Mouse (Mus musculus) midbrain, postnatal 0 days (tissue): Measurements from ENCODE around the gene Fnip1. TPM values are rescaled to one million over a fixed set of nuclear protein-coding genes. Genes with fewer than 3 reads are reported as not detected.
A peak's percentile ranks its signal among the peaks of the same experiment; 100 is the strongest.

Source experiments
- ATAC-seq: fragments of 200-750 bp; cut with Nextera tagmentation; 2 replicates; pipeline ENCODE4 v1.8.0; 2017; ENCODE audit warnings: moderate number of reproducible peaks, mild to moderate bottlenecking, moderate TSS enrichment, moderate library complexity; ENCODE audit not compliant: low FRiP score
- DNase-seq: peaks from one replicate; pipeline ENCODE4 v3.0.0-alpha.2; 2015; ENCODE audit warnings: low spot score
- H3K27ac ChIP-seq: fragments of 300-500 bp; sonication (generic); 2 replicates; pipeline ENCODE4 v1.5.1; 2014; ENCODE audit warnings: low read depth, mild to moderate bottlenecking, low read length, mixed read lengths
- H3K27me3 ChIP-seq: fragments of 300-500 bp; sonication (generic); 2 replicates; pipeline ENCODE4 v1.6.1; 2014; ENCODE audit warnings: low read length, control low read depth, mixed read lengths; ENCODE audit not compliant: insufficient read depth
- H3K36me3 ChIP-seq: fragments of 300-500 bp; sonication (generic); 2 replicates; pipeline ENCODE4 v1.6.1; 2014; ENCODE audit warnings: low read length, control low read depth, mixed read lengths; ENCODE audit not compliant: insufficient read depth
- H3K4me1 ChIP-seq: fragments of 300-500 bp; sonication (generic); 2 replicates; pipeline ENCODE4 v1.6.1; 2014; ENCODE audit warnings: mild to moderate bottlenecking, control low read depth, antibody characterized with exemption, low read length, mixed read lengths; ENCODE audit not compliant: insufficient read depth
- H3K4me2 ChIP-seq: fragments of 300-500 bp; sonication (generic); 2 replicates; pipeline ENCODE4 v1.6.1; 2014; ENCODE audit warnings: low read depth, mild to moderate bottlenecking, low read length, mixed read lengths; ENCODE audit not compliant: poor library complexity, severe bottlenecking
- H3K4me3 ChIP-seq: fragments of 300-500 bp; sonication (generic); 2 replicates; pipeline ENCODE4 v1.5.1; 2014; ENCODE audit warnings: low read depth, mild to moderate bottlenecking, low read length, moderate library complexity
- H3K9ac ChIP-seq: fragments of 300-500 bp; sonication (generic); replicated peaks from 2 replicates; pipeline ENCODE4 v1.6.1; 2014; ENCODE audit warnings: mild to moderate bottlenecking, low read length, moderate library complexity, mixed read lengths; ENCODE audit not compliant: poor library complexity, severe bottlenecking
- H3K9me3 ChIP-seq: fragments of 300-500 bp; sonication (generic); 2 replicates; pipeline ENCODE4 v1.6.1; 2016; ENCODE audit warnings: low read length, control low read depth
- CTCF ChIP-seq: IDR thresholded peaks from 2 replicates; pipeline ENCODE4 v1.5.1; 2016; ENCODE audit warnings: antibody characterized with exemption, mild to moderate bottlenecking
- WGBS: fragments of 180-500 bp; shearing (Covaris S2); extraction: QIAGEN DNeasy Blood & Tissue Kit; methylation state at CpG from one replicate; pipeline ENCODE4 v1.1.7; 2014; 5-methylcytosine and 5-hydroxymethylcytosine counted together
- polyA plus RNA-seq: library from polyadenylated mRNA; unstranded; fragments of >200 nt; fragmentation: Nextera tagmentation; extraction: Ambion mirVana; gene quantifications from 2 replicates; pipeline ENCODE4 v1.2.1, GENCODE M21; 2015
- total RNA-seq: library from RNA; depleted of rRNA; stranded (reverse); fragments of >200 nt; gene quantifications from 2 replicates; pipeline ENCODE4 v1.2.3, GENCODE M21; 2014

Gene Fnip1
- total and polyA plus RNA-seq, 2 experiments from 2014 or later = 7.7 to 20.4 TPM

DNA sequence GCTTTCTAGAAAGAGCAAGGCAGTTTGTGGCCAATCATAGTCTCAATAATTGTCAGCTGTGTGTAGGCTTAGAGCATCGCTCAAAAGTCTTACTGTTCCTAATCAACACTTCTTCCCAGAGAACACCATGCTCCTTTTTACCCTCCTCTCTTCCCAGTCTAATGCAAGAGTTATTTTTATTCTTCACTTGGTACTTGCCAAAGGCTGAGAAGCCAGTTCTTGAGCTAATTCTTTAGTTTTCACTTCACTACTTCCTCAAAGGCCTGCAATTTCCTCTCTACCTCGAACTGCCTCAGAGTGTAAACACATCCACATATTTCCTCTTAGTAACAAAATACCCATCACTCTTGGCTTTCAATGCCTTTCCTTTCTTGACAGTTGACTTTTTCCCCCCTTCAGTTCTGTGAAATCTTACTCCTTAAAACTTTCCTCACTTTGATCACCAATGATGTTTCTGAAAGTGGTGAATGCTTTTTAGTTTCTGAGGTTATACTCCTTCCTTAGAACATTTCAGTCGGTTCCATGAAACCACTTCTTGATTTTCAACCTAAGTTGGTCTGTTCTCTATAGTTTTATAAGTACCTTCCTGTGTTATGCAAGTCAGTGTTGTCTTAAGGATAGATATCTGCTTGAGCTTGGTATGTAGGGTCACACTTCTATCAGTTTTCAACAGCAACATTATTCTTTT is 26.7 kb downstream of the Fnip1 start:
- H3K4me3 ChIP-seq = no peak overlapping the region
- H3K9ac ChIP-seq = no peak overlapping the region
- H3K27ac ChIP-seq = no peak overlapping the region
- DNase-seq (no peak), ATAC-seq (no peak)
- H3K4me2 ChIP-seq = no peak overlapping the region
- 70% methylated on average over 3 of the region's 3 CpGs for WGBS
- no peak for TF ChIP-seq CTCF
- no peaks in the 10 kb centered on the region for H3K4me1 ChIP-seq
- H3K27me3 ChIP-seq = no peaks in the 10 kb centered on the region
- H3K9me3 ChIP-seq = no peaks in the 10 kb centered on the region
- no peaks in the 10 kb centered on the region for H3K36me3 ChIP-seq

DNA sequence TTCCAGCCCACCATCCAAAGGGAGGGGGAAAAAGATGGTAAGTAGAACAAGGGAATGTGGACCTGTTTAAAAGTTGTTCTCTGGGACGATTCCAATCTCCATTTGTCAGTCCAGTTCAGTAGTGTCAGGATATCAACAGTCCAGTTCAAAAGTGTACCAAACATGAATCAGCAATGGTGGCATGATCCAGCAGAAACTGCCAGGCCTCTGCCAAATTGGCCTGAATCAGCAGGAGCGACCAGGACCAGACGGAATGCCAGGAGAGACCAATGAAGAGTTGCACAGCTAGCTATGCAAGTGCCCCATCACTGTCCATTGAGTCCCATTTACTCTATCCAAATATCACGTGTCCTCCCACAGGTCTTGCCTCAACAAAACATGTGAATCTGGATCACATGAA is 34.2 kb downstream of the Fnip1 start:
- no peak overlapping the region for H3K9ac ChIP-seq
- peaks cover 4% of the 10 kb centered on the region; the same call in 1 of the 2 replicates for H3K36me3 ChIP-seq
- H3K4me3 ChIP-seq = no peak overlapping the region
- H3K4me1 ChIP-seq = no peaks in the 10 kb centered on the region
- 98% methylated on average over 4 of the region's 4 CpGs for WGBS
- H3K27ac ChIP-seq = no peak overlapping the region
- no peaks in the 10 kb centered on the region for H3K27me3 ChIP-seq
- ATAC-seq (no peak), DNase-seq (no peak)
- no peak overlapping the region for H3K4me2 ChIP-seq
- TF ChIP-seq CTCF = no peak
- H3K9me3 ChIP-seq = no peaks in the 10 kb centered on the region

DNA sequence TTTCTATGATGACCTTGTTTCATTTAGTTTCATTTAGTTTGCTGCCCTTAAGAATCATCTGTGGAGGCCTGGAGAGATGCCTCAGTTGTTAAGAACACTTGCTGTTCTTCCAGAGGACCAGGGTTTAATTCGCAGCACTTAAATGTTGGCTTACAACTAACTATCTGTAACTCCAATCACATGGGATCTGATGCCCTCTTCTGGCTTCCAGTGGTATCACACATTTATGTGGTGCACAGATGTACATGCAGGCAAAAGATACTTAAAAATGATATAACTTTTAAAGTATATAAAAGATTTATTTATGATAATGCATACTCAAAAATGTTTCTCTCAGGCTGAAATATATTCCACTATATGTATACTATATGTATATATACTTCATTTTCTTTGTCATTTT is 40.4 kb downstream of the Fnip1 start:
- 86% methylated on average over 1 of the region's 1 CpGs for WGBS
- Histone ChIP-seq H3K27me3 (no peaks in the 10 kb centered on the region), H3K4me3 (no peak overlapping the region), H3K27ac (no peak overlapping the region), H3K4me1 (no peaks in the 10 kb centered on the region), H3K9me3 (no peaks in the 10 kb centered on the region), H3K36me3 (peaks cover 7% of the 10 kb centered on the region), H3K4me2 (no peak overlapping the region), H3K9ac (no peak overlapping the region)
- ATAC-seq = no peak
- DNase-seq = no peak
- peak; percentile 56 for TF ChIP-seq CTCF

DNA sequence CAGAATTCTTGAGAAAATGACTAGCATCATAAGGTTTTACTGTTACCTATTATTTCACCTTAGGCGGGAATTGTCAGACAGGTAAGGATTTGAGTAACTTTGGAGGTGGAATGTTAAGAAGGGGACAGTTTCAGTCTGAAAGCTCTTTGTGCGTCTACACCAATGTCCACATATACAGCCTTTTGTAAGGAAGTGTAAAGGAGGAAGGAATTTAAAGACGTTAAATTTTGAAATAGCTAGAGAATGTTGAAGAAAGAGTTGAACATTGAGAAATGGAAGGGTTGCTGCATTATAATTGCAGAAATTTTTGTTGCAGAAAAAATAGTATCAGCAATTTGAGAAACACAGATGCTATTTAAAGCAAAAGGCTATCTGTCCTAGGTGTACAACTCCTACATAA is 48.0 kb downstream of the Fnip1 start:
- H3K9me3 ChIP-seq = no peaks in the 10 kb centered on the region
- DNase-seq (no peak), ATAC-seq (no peak)
- H3K27me3 ChIP-seq = no peaks in the 10 kb centered on the region
- no peak overlapping the region for H3K27ac ChIP-seq
- no peak overlapping the region for H3K4me2 ChIP-seq
- no peaks in the 10 kb centered on the region for H3K4me1 ChIP-seq
- TF ChIP-seq CTCF = no peak
- 0 out of 2 replicates have a peak, but pooled peaks cover under 1% of the 10 kb centered on the region for H3K36me3 ChIP-seq
- no peak overlapping the region for H3K9ac ChIP-seq
- WGBS = 91% methylated on average over 3 of the region's 3 CpGs
- no peak overlapping the region for H3K4me3 ChIP-seq

DNA sequence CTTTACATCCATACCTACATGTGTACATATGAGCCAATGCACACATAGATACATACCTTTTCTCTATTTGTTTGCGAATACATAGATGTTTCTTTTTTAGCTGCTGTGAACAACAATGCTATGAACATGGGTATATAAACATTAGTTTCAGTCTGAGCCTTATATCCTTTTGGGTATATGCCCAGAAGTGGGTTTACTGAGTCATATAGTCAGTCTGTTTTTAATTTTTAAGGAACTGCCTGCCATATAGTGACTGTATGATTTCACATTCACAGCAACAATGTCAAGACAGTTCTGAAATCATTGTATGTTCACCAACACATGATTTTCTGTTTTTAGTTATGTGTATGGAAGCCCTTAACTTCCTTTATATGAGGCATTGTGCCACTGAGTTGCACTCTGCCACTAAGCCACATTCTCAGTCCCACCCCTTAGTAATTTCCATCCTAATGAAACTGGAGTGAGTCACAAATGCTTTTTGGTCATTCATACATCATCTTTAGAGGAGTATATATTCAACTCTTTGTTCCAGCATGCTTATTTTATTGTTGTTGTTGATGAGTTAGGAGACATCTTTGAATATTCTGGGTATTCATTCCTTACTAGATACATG is 54.1 kb downstream of the Fnip1 start:
- Histone ChIP-seq H3K9me3 (no peaks in the 10 kb centered on the region), H3K27ac (no peak overlapping the region), H3K4me1 (no peaks in the 10 kb centered on the region), H3K36me3 (peaks cover 5% of the 10 kb centered on the region; the same call in 1 of the 2 replicates), H3K9ac (no peak overlapping the region), H3K4me3 (no peak overlapping the region), H3K4me2 (no peak overlapping the region), H3K27me3 (no peaks in the 10 kb centered on the region)
- TF ChIP-seq CTCF = no peak
- 100% methylated on average over 1 of the region's 1 CpGs for WGBS
- ATAC-seq (no peak), DNase-seq (no peak)

DNA sequence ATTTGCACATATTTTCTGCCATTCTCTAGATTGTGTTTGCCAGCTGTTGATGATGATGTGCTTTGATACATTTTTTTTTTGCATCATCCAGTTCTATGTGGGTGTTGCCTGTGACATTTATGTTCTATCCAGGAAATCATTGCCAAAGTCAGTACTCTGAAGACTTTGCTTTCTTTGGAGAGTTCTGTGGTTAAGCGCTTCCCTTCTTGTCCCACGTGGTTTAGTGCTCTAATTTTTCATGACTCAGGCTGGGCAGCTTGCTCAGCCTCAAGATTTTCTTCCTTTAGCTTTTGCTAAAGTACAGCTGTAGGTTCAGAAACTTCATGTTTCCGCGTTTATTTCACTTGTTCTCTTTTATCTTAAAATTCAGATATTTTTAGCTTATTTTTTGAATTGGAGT is 54.6 kb downstream of the Fnip1 start:
- Histone ChIP-seq H3K27me3 (no peaks in the 10 kb centered on the region), H3K9ac (no peak overlapping the region), H3K4me2 (no peak overlapping the region), H3K4me3 (no peak overlapping the region), H3K9me3 (no peaks in the 10 kb centered on the region), H3K27ac (no peak overlapping the region), H3K4me1 (no peaks in the 10 kb centered on the region), H3K36me3 (peaks cover 5% of the 10 kb centered on the region; the same call in 1 of the 2 replicates)
- WGBS = 91% methylated on average over 4 of the region's 4 CpGs
- DNase-seq (no peak), ATAC-seq (no peak)
- no peak for TF ChIP-seq CTCF
